Mouse (Mus musculus) embryonic facial prominence, embryonic 12.5 days (tissue): Measurements from ENCODE around the gene Hsf2bp. TPM values are rescaled to one million over a fixed set of nuclear protein-coding genes. Genes with fewer than 3 reads are reported as not detected.
"Not testable (repeated sequence)": the region's sequence is repeated elsewhere in the genome, so short reads cannot be mapped to it uniquely, and the experiment has no call there.

Experiments used
- ATAC-seq: fragments of 200-750 bp; cut with Nextera tagmentation; 2 replicates; pipeline ENCODE4 v1.8.0; 2017; ENCODE audit not compliant: insufficient number of reproducible peaks, insufficient read depth, low FRiP score, low TSS enrichment
- H3K27ac ChIP-seq: fragments of 300-500 bp; sonication (generic); 2 replicates; pipeline ENCODE4 v1.5.1; 2016; ENCODE audit warnings: mild to moderate bottlenecking
- H3K27me3 ChIP-seq: fragments of 300-500 bp; sonication (generic); 2 replicates; pipeline ENCODE4 v1.6.1; 2016; ENCODE audit warnings: mild to moderate bottlenecking, moderate library complexity
- H3K36me3 ChIP-seq: fragments of 300-500 bp; sonication (generic); 2 replicates; pipeline ENCODE4 v1.6.1; 2016; ENCODE audit warnings: mild to moderate bottlenecking
- H3K4me1 ChIP-seq: fragments of 300-500 bp; sonication (generic); 2 replicates; pipeline ENCODE4 v1.6.1; 2016
- H3K4me2 ChIP-seq: fragments of 300-500 bp; sonication (generic); replicated peaks from 2 replicates; pipeline ENCODE4 v1.6.1; 2016; ENCODE audit warnings: mild to moderate bottlenecking, moderate library complexity
- H3K4me3 ChIP-seq: fragments of 300-500 bp; sonication (generic); 2 replicates; pipeline ENCODE4 v1.5.1; 2016; ENCODE audit warnings: mild to moderate bottlenecking
- H3K9ac ChIP-seq: fragments of 300-500 bp; sonication (generic); 2 replicates; pipeline ENCODE4 v1.6.1; 2016; ENCODE audit warnings: mild to moderate bottlenecking, moderate library complexity
- H3K9me3 ChIP-seq: fragments of 300-500 bp; sonication (generic); 2 replicates; pipeline ENCODE4 v1.6.1; 2016; ENCODE audit warnings: mild to moderate bottlenecking, moderate library complexity
- WGBS: fragments of 180-500 bp; shearing (Covaris S2); methylation state at CpG from one replicate; pipeline ENCODE4 v1.1.7; 2016; 5-methylcytosine and 5-hydroxymethylcytosine counted together
- polyA plus RNA-seq: library from polyadenylated mRNA; unstranded; fragments of >200 nt; fragmentation: Nextera tagmentation; extraction: Ambion mirVana; gene quantifications from 2 replicates; pipeline ENCODE4 v1.2.1, GENCODE M21; 2016

Hsf2bp gene
- 0.35 and 0.89 TPM in 2 replicates for polyA plus RNA-seq

GRCm38 (mm10) chr17:32035609-32036508 lies at the start of gene Hsf2bp, which contains the start of gene Rrp1b:
Gene Hsf2bp, minus strand, starts transcription at chr17:32036349.
Gene Rrp1b, plus strand, starts transcription at chr17:32036100.
- H3K9ac ChIP-seq, result peak within 1 kb of the TSS; percentile 71
- peaks cover 5% of the 10 kb centered on the region; the same call in 1 of the 2 replicates for H3K36me3 ChIP-seq
- H3K27me3 ChIP-seq, result no peaks in the 10 kb centered on the region
- ATAC-seq, result peak; percentile 82
- H3K4me1 ChIP-seq, result peaks cover 15% of the 10 kb centered on the region
- H3K27ac ChIP-seq, result peak within 1 kb of the TSS; percentile 88
- H3K4me2 ChIP-seq, result peak within 1 kb of the TSS; percentile 86
- H3K4me3 ChIP-seq, result peak within 1 kb of the TSS; percentile 88
- 6% methylated on average over 52 of the region's 52 CpGs for WGBS
- H3K9me3 ChIP-seq, result no peaks in the 10 kb centered on the region

- no peak for ATAC-seq
- H3K4me3 ChIP-seq, result no peak overlapping the region
- H3K36me3 ChIP-seq, result no peaks in the 10 kb centered on the region
- no peak overlapping the region for H3K4me2 ChIP-seq
- H3K4me1 ChIP-seq, result no peaks in the 10 kb centered on the region
- H3K9ac ChIP-seq, result no peak overlapping the region
- no peaks in the 10 kb centered on the region for H3K9me3 ChIP-seq
- H3K27me3 ChIP-seq, result no peaks in the 10 kb centered on the region
- WGBS, result 86% methylated on average over 2 of the region's 2 CpGs
- H3K27ac ChIP-seq, result no peak overlapping the region
These were observed 47.2 kb upstream of the Hsf2bp start for GRCm38 (mm10) chr17:32083351-32083750.

DNA sequence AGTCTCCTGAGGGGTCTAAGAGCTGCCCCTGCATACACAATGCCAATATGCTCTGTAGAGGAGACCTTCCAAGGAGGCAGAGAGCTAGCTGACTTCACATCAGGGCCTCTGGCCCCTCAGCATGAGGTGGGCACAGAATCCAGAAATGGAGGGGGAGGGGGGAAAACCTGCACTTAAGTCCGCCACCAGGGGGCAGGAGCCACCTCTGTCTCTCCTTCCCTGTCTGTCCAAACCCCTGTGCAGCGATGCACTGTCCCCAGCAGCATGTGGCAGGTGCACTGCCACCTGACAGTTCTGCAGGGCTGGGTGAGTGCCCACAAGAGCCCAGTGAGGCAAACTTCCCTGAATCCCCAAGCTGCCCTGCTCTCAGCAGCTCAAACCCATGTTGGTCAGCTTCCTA lies 39.0 kb upstream of the Hsf2bp start:
- Histone ChIP-seq H3K4me3 (no peak overlapping the region), H3K36me3 (no peaks in the 10 kb centered on the region), H3K9me3 (0 out of 2 replicates have a peak, but pooled peaks cover 3% of the 10 kb centered on the region), H3K4me1 (no peaks in the 10 kb centered on the region), H3K27me3 (no peaks in the 10 kb centered on the region), H3K9ac (no peak overlapping the region), H3K27ac (no peak overlapping the region), H3K4me2 (no peak overlapping the region)
- ATAC-seq, result no peak
- WGBS, result 7% methylated on average over 2 of the region's 2 CpGs

DNA sequence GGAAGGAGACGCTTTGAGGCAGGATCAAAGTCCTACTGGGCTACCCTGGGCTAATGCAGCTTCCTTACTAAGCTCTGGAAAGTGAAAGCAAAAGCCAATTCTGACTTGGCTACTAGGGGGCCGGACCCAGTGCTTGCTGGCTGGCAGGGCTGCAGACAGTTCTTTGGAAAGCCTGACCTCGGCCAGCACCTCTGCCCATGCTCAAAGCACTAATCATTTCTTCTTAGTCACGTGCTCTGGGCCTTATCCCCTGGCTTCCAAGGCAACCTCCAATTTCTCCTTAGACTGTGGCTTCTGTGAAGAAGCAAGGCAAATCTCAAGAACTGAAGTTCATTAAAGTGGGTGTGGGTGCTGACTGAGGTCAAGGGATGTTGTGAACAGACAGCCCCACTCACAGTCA lies 38.5 kb upstream of the Hsf2bp start:
- ATAC-seq, result no peak
- Histone ChIP-seq H3K4me1 (no peaks in the 10 kb centered on the region), H3K4me3 (no peak overlapping the region), H3K27ac (no peak overlapping the region), H3K27me3 (no peaks in the 10 kb centered on the region), H3K9ac (no peak overlapping the region), H3K4me2 (no peak overlapping the region), H3K36me3 (no peaks in the 10 kb centered on the region), H3K9me3 (0 out of 2 replicates have a peak, but pooled peaks cover 4% of the 10 kb centered on the region)
- WGBS, result 51% methylated on average over 4 of the region's 4 CpGs

- H3K4me2 ChIP-seq, result no peak overlapping the region
- H3K4me3 ChIP-seq, result no peak overlapping the region
- 10% methylated on average over 2 of the region's 2 CpGs for WGBS
- H3K27ac ChIP-seq, result no peak overlapping the region
- ATAC-seq, result no peak
- H3K36me3 ChIP-seq, result no peaks in the 10 kb centered on the region
- H3K9me3 ChIP-seq, result 0 out of 2 replicates have a peak, but pooled peaks cover 4% of the 10 kb centered on the region
- no peaks in the 10 kb centered on the region for H3K27me3 ChIP-seq
- H3K4me1 ChIP-seq, result no peaks in the 10 kb centered on the region
- no peak overlapping the region for H3K9ac ChIP-seq
These were observed 37.2 kb upstream of the Hsf2bp start for GRCm38 (mm10) chr17:32073359-32073758.

DNA sequence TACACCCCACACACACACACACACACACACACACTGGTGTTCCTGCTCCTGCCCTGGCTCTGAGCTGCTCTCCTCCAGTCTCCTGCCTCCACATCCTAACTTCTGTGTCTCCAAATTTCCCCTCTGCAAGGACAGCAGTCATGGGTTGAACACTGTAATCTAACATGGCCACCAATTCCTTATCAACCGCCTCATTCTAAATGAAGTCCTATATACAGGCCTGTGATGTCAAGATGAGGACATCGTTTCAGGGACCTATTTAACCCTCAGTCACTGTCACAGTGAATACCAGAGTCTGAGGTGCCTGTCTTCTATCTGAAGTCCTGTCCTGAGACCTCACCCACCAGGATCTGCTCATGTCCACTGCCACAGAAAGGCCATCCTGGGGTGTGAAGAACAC lies 32.7 kb upstream of the Hsf2bp start:
- Histone ChIP-seq H3K27ac (no peak overlapping the region), H3K4me2 (no peak overlapping the region), H3K9ac (no peak overlapping the region), H3K4me1 (no peaks in the 10 kb centered on the region), H3K4me3 (no peak overlapping the region), H3K27me3 (no peaks in the 10 kb centered on the region), H3K9me3 (0 out of 2 replicates have a peak, but pooled peaks cover 4% of the 10 kb centered on the region), H3K36me3 (no peaks in the 10 kb centered on the region)
- ATAC-seq, result no peak
- 88% methylated on average over 2 of the region's 2 CpGs for WGBS

DNA sequence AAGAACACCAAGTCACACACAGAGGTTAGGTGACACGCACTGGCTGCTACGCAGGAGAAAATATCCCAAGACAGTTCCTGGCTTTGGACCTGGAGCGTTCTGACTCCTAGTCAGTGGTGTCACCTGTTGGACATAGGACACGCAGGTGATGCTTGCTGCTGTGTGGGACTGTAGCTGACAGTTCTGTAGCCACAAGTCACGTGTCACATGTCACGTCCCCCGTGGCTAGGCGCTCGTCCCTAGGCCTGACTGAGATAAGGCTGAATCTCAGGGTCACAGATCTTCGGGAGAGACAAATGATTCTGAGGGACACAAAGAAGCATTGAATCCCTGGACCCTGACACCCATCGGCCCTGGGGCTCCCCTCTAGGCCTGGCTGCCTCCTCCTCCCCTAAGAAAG lies 32.2 kb upstream of the Hsf2bp start:
- no peak for ATAC-seq
- WGBS, result 89% methylated on average over 11 of the region's 11 CpGs
- no peak overlapping the region for H3K27ac ChIP-seq
- H3K4me3 ChIP-seq, result no peak overlapping the region
- no peaks in the 10 kb centered on the region for H3K4me1 ChIP-seq
- H3K9ac ChIP-seq, result no peak overlapping the region
- H3K36me3 ChIP-seq, result no peaks in the 10 kb centered on the region
- no peaks in the 10 kb centered on the region for H3K27me3 ChIP-seq
- H3K4me2 ChIP-seq, result no peak overlapping the region
- 0 out of 2 replicates have a peak, but pooled peaks cover 4% of the 10 kb centered on the region for H3K9me3 ChIP-seq

GRCm38 (mm10) chr17:32067541-32067940 lies 31.4 kb upstream of the Hsf2bp start:
- H3K4me2 ChIP-seq, result no peak overlapping the region
- no peak for ATAC-seq
- H3K4me3 ChIP-seq, result no peak overlapping the region
- no peaks in the 10 kb centered on the region for H3K36me3 ChIP-seq
- no peak overlapping the region for H3K9ac ChIP-seq
- 79% methylated on average over 9 of the region's 9 CpGs for WGBS
- no peaks in the 10 kb centered on the region for H3K27me3 ChIP-seq
- no peaks in the 10 kb centered on the region for H3K4me1 ChIP-seq
- H3K27ac ChIP-seq, result no peak overlapping the region
- H3K9me3 ChIP-seq, result 0 out of 2 replicates have a peak, but pooled peaks cover 4% of the 10 kb centered on the region

DNA sequence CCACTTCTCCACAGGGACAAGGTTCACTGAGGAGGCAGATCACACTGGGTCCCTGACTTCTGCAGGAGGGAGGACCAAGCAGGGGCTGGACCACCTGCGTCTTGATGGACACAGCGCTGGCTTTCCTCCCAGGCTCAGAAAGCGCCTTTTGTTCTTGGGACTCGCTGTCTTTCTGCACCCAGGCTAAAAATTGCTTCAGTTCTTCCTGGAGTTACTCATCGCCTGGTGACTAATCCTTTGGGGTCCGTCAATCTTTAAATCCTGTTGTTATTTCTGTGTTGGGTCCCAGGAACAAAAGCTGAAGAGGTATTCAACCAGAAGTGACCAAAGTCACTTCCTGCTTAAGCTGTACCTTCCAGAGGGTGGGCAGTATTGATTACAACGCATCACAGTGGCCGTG lies 28.6 kb upstream of the Hsf2bp start:
- H3K4me3 ChIP-seq, H3K27ac ChIP-seq, H3K27me3 ChIP-seq, ATAC-seq, H3K4me1 ChIP-seq, H3K9me3 ChIP-seq, H3K4me2 ChIP-seq, H3K9ac ChIP-seq: not testable (repeated sequence)
- peaks cover 24% of the 10 kb centered on the region for H3K36me3 ChIP-seq
- 64% methylated on average over 8 of the region's 8 CpGs for WGBS

- Histone ChIP-seq H3K4me1 (no peaks in the 10 kb centered on the region), H3K9me3 (no peaks in the 10 kb centered on the region), H3K4me2 (no peak overlapping the region), H3K4me3 (no peak overlapping the region), H3K36me3 (peaks cover 35% of the 10 kb centered on the region), H3K27ac (no peak overlapping the region), H3K9ac (no peak overlapping the region), H3K27me3 (no peaks in the 10 kb centered on the region)
- ATAC-seq, result no peak
- WGBS, result 62% methylated on average over 2 of the region's 2 CpGs
These were observed 27.5 kb upstream of the Hsf2bp start for GRCm38 (mm10) chr17:32063654-32064053.

GRCm38 (mm10) chr17:32061219-32061618 lies 25.1 kb upstream of the Hsf2bp start:
- no peak overlapping the region for H3K27ac ChIP-seq
- no peaks in the 10 kb centered on the region for H3K27me3 ChIP-seq
- no peaks in the 10 kb centered on the region for H3K4me1 ChIP-seq
- H3K9me3 ChIP-seq, result no peaks in the 10 kb centered on the region
- H3K4me2 ChIP-seq, result no peak overlapping the region
- H3K36me3 ChIP-seq, result peaks cover 60% of the 10 kb centered on the region
- WGBS, result 96% methylated on average over 14 of the region's 14 CpGs
- no peak for ATAC-seq
- H3K4me3 ChIP-seq, result no peak overlapping the region
- no peak overlapping the region for H3K9ac ChIP-seq

GRCm38 (mm10) chr17:32059084-32059483 lies 22.9 kb upstream of the Hsf2bp start:
- H3K27ac ChIP-seq, result no peak overlapping the region
- 93% methylated on average over 2 of the region's 2 CpGs for WGBS
- no peak overlapping the region for H3K4me3 ChIP-seq
- peaks cover 75% of the 10 kb centered on the region for H3K36me3 ChIP-seq
- ATAC-seq, result no peak
- no peaks in the 10 kb centered on the region for H3K4me1 ChIP-seq
- H3K9me3 ChIP-seq, result no peaks in the 10 kb centered on the region
- H3K27me3 ChIP-seq, result no peaks in the 10 kb centered on the region
- H3K4me2 ChIP-seq, result no peak overlapping the region
- no peak overlapping the region for H3K9ac ChIP-seq
